Mouse (Mus musculus): ENCODE measurements around the gene B3galt1. TPM values are rescaled to one million over a fixed set of nuclear protein-coding genes. Genes with fewer than 3 reads are reported as not detected.

The B3galt1 gene
- polyA plus RNA-seq, 1 experiment from 2014 or later, result 51.2 TPM

- no peaks in the 10 kb centered on the region; the same call in 1 of the 2 replicates for H3K36me3 ChIP-seq (ENCODE audit: control insufficient read depth, insufficient read depth, low read length)
- no peak overlapping the region for H3K4me3 ChIP-seq (ENCODE audit: low read depth, low read length)
- no peaks in the 10 kb centered on the region for H3K4me1 ChIP-seq (ENCODE audit: control insufficient read depth, insufficient read depth, low read length)
- WGBS, result 86% methylated on average over 4 of the region's 4 CpGs
- no peak for ATAC-seq
- no peaks in the 10 kb centered on the region for H3K27me3 ChIP-seq (ENCODE audit: control insufficient read depth, insufficient read depth, low read depth, low read length)
- no peaks in the 10 kb centered on the region for H3K9me3 ChIP-seq (replicated peaks; ENCODE audit: control insufficient read depth, low read length, poor library complexity, severe bottlenecking)
- no peak overlapping the region for H3K27ac ChIP-seq (ENCODE audit: low read length)
- no peak overlapping the region for H3K9ac ChIP-seq (ENCODE audit: low read depth, low read length)
- no peak overlapping the region for H3K4me2 ChIP-seq (ENCODE audit: low read length)
Observed at GRCm38 (mm10) chr2:67797561-67797960, 231.9 kb downstream of the B3galt1 start.

DNA sequence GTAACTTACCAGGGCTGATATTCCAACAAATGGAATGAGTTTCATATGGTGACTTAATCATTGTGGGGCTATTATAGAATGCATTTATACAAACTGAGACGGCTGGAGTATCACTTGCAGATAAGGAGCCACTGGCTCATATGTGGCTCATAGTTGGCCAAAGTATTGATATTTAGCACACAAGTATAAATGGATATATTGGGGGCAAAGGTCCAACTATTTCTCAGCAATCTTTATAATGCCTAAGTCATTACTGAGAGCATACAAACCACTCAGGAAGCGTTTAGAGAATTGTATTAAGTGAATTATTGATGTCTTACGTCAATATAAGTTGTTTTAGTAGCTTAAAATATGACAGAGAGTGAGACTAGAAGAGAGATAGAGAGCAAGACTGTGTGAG, 234.3 kb downstream of the B3galt1 start:
- Histone ChIP-seq H3K36me3 (ENCODE audit: control insufficient read depth, insufficient read depth, low read length) (no peaks in the 10 kb centered on the region; the same call in 1 of the 2 replicates), H3K4me3 (ENCODE audit: low read depth, low read length) (no peak overlapping the region), H3K9ac (ENCODE audit: low read depth, low read length) (no peak overlapping the region), H3K27me3 (ENCODE audit: control insufficient read depth, insufficient read depth, low read depth, low read length) (no peaks in the 10 kb centered on the region), H3K9me3 (replicated peaks; ENCODE audit: control insufficient read depth, low read length, poor library complexity, severe bottlenecking) (no peaks in the 10 kb centered on the region), H3K4me2 (ENCODE audit: low read length) (no peak overlapping the region), H3K27ac (ENCODE audit: low read length) (no peak overlapping the region), H3K4me1 (ENCODE audit: control insufficient read depth, insufficient read depth, low read length) (no peaks in the 10 kb centered on the region)
- 90% methylated on average over 3 of the region's 3 CpGs for WGBS
- no peak for ATAC-seq

GRCm38 (mm10) chr2:67816149-67816548, 250.5 kb downstream of the B3galt1 start:
- Histone ChIP-seq H3K27me3 (ENCODE audit: control insufficient read depth, insufficient read depth, low read depth, low read length) (no peaks in the 10 kb centered on the region), H3K9me3 (replicated peaks; ENCODE audit: control insufficient read depth, low read length, poor library complexity, severe bottlenecking) (no peaks in the 10 kb centered on the region), H3K9ac (ENCODE audit: low read depth, low read length) (no peak overlapping the region), H3K27ac (ENCODE audit: low read length) (no peak overlapping the region), H3K4me3 (ENCODE audit: low read depth, low read length) (no peak overlapping the region), H3K4me1 (ENCODE audit: control insufficient read depth, insufficient read depth, low read length) (no peaks in the 10 kb centered on the region), H3K4me2 (ENCODE audit: low read length) (no peak overlapping the region), H3K36me3 (ENCODE audit: control insufficient read depth, insufficient read depth, low read length) (no peaks in the 10 kb centered on the region)
- 76% methylated on average over 2 of the region's 2 CpGs for WGBS
- ATAC-seq, result no peak

DNA sequence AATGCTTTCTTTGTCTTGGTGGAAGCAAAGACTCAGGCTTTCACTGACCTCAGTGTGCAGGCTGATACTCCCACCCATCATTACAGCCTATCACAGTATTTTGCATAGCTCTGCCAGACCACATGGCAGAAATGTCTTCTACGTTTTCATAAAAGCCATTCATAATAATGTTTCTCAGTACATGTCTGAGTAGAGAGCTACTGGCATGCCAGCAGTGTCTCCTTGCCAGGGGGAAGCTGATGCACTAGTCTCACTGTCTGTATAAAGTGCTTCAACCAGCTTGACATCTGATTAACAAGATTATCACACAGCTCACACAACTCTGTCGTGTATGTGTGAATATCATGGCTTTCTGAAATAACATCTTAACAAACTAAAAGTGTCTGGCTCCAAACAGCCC, 252.3 kb downstream of the B3galt1 start:
- ATAC-seq, result peak; percentile 39; the same call in 1 of the 2 replicates
- Histone ChIP-seq H3K4me3 (ENCODE audit: low read depth, low read length) (no peak overlapping the region), H3K36me3 (ENCODE audit: control insufficient read depth, insufficient read depth, low read length) (no peaks in the 10 kb centered on the region), H3K27ac (ENCODE audit: low read length) (no peak overlapping the region), H3K4me1 (ENCODE audit: control insufficient read depth, insufficient read depth, low read length) (peaks cover 6% of the 10 kb centered on the region; the same call in 1 of the 2 replicates), H3K9me3 (replicated peaks; ENCODE audit: control insufficient read depth, low read length, poor library complexity, severe bottlenecking) (no peaks in the 10 kb centered on the region), H3K27me3 (ENCODE audit: control insufficient read depth, insufficient read depth, low read depth, low read length) (no peaks in the 10 kb centered on the region), H3K4me2 (ENCODE audit: low read length) (no peak overlapping the region), H3K9ac (ENCODE audit: low read depth, low read length) (no peak overlapping the region)
- 31% methylated on average over 2 of the region's 2 CpGs for WGBS

GRCm38 (mm10) chr2:67822360-67822759, 256.7 kb downstream of the B3galt1 start:
- Histone ChIP-seq H3K9ac (ENCODE audit: low read depth, low read length) (no peak overlapping the region), H3K4me1 (ENCODE audit: control insufficient read depth, insufficient read depth, low read length) (peaks cover 6% of the 10 kb centered on the region; the same call in 1 of the 2 replicates), H3K36me3 (ENCODE audit: control insufficient read depth, insufficient read depth, low read length) (no peaks in the 10 kb centered on the region), H3K27ac (ENCODE audit: low read length) (no peak overlapping the region; the same call in 1 of the 2 replicates), H3K27me3 (ENCODE audit: control insufficient read depth, insufficient read depth, low read depth, low read length) (no peaks in the 10 kb centered on the region), H3K4me3 (ENCODE audit: low read depth, low read length) (no peak overlapping the region), H3K9me3 (replicated peaks; ENCODE audit: control insufficient read depth, low read length, poor library complexity, severe bottlenecking) (no peaks in the 10 kb centered on the region), H3K4me2 (ENCODE audit: low read length) (no peak overlapping the region)
- WGBS, result 33% methylated on average over 5 of the region's 5 CpGs
- ATAC-seq, result 0 out of 2 replicates have a peak, but pooled peaks have one; percentile 58

GRCm38 (mm10) chr2:67827697-67828096, 262.0 kb downstream of the B3galt1 start:
- Histone ChIP-seq H3K4me1 (ENCODE audit: control insufficient read depth, insufficient read depth, low read length) (peaks cover under 1% of the 10 kb centered on the region; the same call in 1 of the 2 replicates), H3K27me3 (ENCODE audit: control insufficient read depth, insufficient read depth, low read depth, low read length) (no peaks in the 10 kb centered on the region), H3K9ac (ENCODE audit: low read depth, low read length) (no peak overlapping the region), H3K9me3 (replicated peaks; ENCODE audit: control insufficient read depth, low read length, poor library complexity, severe bottlenecking) (no peaks in the 10 kb centered on the region), H3K27ac (ENCODE audit: low read length) (no peak overlapping the region), H3K4me3 (ENCODE audit: low read depth, low read length) (no peak overlapping the region), H3K36me3 (ENCODE audit: control insufficient read depth, insufficient read depth, low read length) (no peaks in the 10 kb centered on the region), H3K4me2 (ENCODE audit: low read length) (no peak overlapping the region)
- WGBS, result 93% methylated on average over 4 of the region's 4 CpGs
- ATAC-seq, result no peak

DNA sequence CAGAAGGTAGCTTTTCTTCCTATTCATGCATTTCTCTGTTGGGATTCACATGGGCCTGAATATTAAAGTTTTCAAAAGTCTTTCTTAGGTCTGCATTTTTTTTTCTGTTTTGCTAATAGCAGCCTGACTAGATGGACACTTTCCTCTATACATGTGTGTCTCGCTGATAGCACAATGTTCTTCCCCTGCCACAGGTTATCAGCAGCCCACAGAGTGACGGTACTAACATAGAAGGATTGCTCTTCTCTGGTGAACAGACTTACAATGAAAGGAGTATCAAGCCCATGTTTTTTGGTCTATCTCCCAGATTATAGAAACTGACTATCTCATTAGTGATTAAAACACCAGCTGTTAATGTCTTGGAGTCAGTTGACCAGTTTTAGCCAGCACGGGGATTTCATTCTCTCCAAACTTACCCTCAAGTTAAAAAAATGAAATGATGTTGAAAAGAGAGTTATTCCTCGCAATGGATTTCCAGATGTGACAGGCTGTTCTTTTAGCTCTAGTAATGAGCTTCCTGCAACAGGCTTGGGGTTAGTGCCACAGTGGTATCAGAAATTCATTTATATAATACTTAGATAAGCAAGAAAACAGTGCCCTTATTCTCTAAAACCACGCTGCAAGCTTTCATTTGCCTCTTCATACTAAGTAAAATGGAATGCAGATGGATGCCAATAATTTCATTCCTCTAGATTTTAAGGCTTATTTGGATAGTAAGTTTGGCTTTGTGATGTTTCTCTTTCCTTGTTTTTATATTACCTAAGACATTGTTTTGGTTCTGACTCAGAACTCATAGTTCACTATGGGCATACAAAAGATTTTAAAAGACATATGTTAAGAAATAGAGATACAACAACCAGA, 263.6 kb downstream of the B3galt1 start:
- Histone ChIP-seq H3K4me2 (ENCODE audit: low read length) (no peak overlapping the region), H3K27me3 (ENCODE audit: control insufficient read depth, insufficient read depth, low read depth, low read length) (no peaks in the 10 kb centered on the region), H3K9ac (ENCODE audit: low read depth, low read length) (no peak overlapping the region), H3K4me1 (ENCODE audit: control insufficient read depth, insufficient read depth, low read length) (no peaks in the 10 kb centered on the region), H3K4me3 (ENCODE audit: low read depth, low read length) (no peak overlapping the region), H3K9me3 (replicated peaks; ENCODE audit: control insufficient read depth, low read length, poor library complexity, severe bottlenecking) (no peaks in the 10 kb centered on the region), H3K27ac (ENCODE audit: low read length) (no peak overlapping the region), H3K36me3 (ENCODE audit: control insufficient read depth, insufficient read depth, low read length) (no peaks in the 10 kb centered on the region)
- WGBS, result 89% methylated on average over 5 of the region's 5 CpGs
- no peak for ATAC-seq

GRCm38 (mm10) chr2:67847806-67848205, 282.1 kb downstream of the B3galt1 start:
- H3K9me3 ChIP-seq (replicated peaks; ENCODE audit: control insufficient read depth, low read length, poor library complexity, severe bottlenecking), result no peaks in the 10 kb centered on the region
- peak; percentile 32; the same call in 1 of the 2 replicates for ATAC-seq
- no peak overlapping the region for H3K4me3 ChIP-seq (ENCODE audit: low read depth, low read length)
- H3K9ac ChIP-seq (ENCODE audit: low read depth, low read length), result 0 out of 2 replicates have a peak overlapping the region, but pooled peaks have one; percentile 14
- no peaks in the 10 kb centered on the region for H3K27me3 ChIP-seq (ENCODE audit: control insufficient read depth, insufficient read depth, low read depth, low read length)
- no peak overlapping the region for H3K4me2 ChIP-seq (ENCODE audit: low read length)
- H3K4me1 ChIP-seq (ENCODE audit: control insufficient read depth, insufficient read depth, low read length), result peaks cover 6% of the 10 kb centered on the region; the same call in 1 of the 2 replicates
- H3K36me3 ChIP-seq (ENCODE audit: control insufficient read depth, insufficient read depth, low read length), result no peaks in the 10 kb centered on the region
- 59% methylated on average over 8 of the region's 8 CpGs for WGBS
- H3K27ac ChIP-seq (ENCODE audit: low read length), result peak overlapping the region; percentile 28

- Histone ChIP-seq H3K9ac (ENCODE audit: low read depth, low read length) (no peak overlapping the region), H3K4me1 (ENCODE audit: control insufficient read depth, insufficient read depth, low read length) (peaks cover 6% of the 10 kb centered on the region; the same call in 1 of the 2 replicates), H3K27ac (ENCODE audit: low read length) (no peak overlapping the region), H3K4me2 (ENCODE audit: low read length) (no peak overlapping the region), H3K4me3 (ENCODE audit: low read depth, low read length) (no peak overlapping the region), H3K9me3 (replicated peaks; ENCODE audit: control insufficient read depth, low read length, poor library complexity, severe bottlenecking) (no peaks in the 10 kb centered on the region), H3K36me3 (ENCODE audit: control insufficient read depth, insufficient read depth, low read length) (no peaks in the 10 kb centered on the region), H3K27me3 (ENCODE audit: control insufficient read depth, insufficient read depth, low read depth, low read length) (no peaks in the 10 kb centered on the region)
- 96% methylated on average over 3 of the region's 3 CpGs for WGBS
- ATAC-seq, result no peak
Observed at GRCm38 (mm10) chr2:67850725-67851124, 285.1 kb downstream of the B3galt1 start.
